Mouse (Mus musculus) midbrain, embryonic 16.5 days (tissue): ENCODE measurements around the gene H2al1d. TPM values are rescaled to one million over a fixed set of nuclear protein-coding genes. Genes with fewer than 3 reads are reported as not detected.

Experiments
- ATAC-seq: fragments of 200-750 bp; cut with Nextera tagmentation; 2 replicates; pipeline ENCODE4 v1.8.0; 2017; ENCODE audit warnings: moderate TSS enrichment
- H3K27ac ChIP-seq: fragments of 300-500 bp; sonication (generic); 2 replicates; pipeline ENCODE4 v1.5.1; 2014; ENCODE audit warnings: mild to moderate bottlenecking, low read length, mixed read lengths
- H3K27me3 ChIP-seq: fragments of 300-500 bp; sonication (generic); 2 replicates; pipeline ENCODE4 v1.6.1; 2014; ENCODE audit warnings: low read depth, low read length, mixed read lengths; ENCODE audit not compliant: control insufficient read depth, insufficient read depth
- H3K36me3 ChIP-seq: fragments of 300-500 bp; sonication (generic); 2 replicates; pipeline ENCODE4 v1.6.1; 2014; ENCODE audit warnings: mild to moderate bottlenecking, low read length, moderate library complexity, mixed read lengths; ENCODE audit not compliant: control insufficient read depth, insufficient read depth
- H3K4me1 ChIP-seq: fragments of 300-500 bp; sonication (generic); 2 replicates; pipeline ENCODE4 v1.6.1; 2014; ENCODE audit warnings: mild to moderate bottlenecking, low read length, mixed read lengths; ENCODE audit not compliant: control insufficient read depth, insufficient read depth
- H3K4me2 ChIP-seq: fragments of 300-500 bp; sonication (generic); 2 replicates; pipeline ENCODE4 v1.6.1; 2014; ENCODE audit warnings: mild to moderate bottlenecking, low read length, mixed read lengths
- H3K4me3 ChIP-seq: fragments of 300-500 bp; sonication (generic); 2 replicates; pipeline ENCODE4 v1.5.1; 2014; ENCODE audit warnings: low read depth, mild to moderate bottlenecking, low read length, moderate library complexity, mixed read lengths
- H3K9ac ChIP-seq: fragments of 300-500 bp; sonication (generic); 2 replicates; pipeline ENCODE4 v1.6.1; 2014; ENCODE audit warnings: low read depth, low read length, mixed read lengths
- H3K9me3 ChIP-seq: fragments of 300-500 bp; sonication (generic); replicated peaks from 2 replicates; pipeline ENCODE4 v1.6.1; 2014; ENCODE audit warnings: mild to moderate bottlenecking, low read length, mixed read lengths; ENCODE audit not compliant: control insufficient read depth, poor library complexity, severe bottlenecking
- WGBS: fragments of 180-500 bp; shearing (Covaris S2); extraction: QIAGEN DNeasy Blood & Tissue Kit; methylation state at CpG from one replicate; pipeline ENCODE4 v1.1.7; 2014; 5-methylcytosine and 5-hydroxymethylcytosine counted together
- polyA plus RNA-seq: library from polyadenylated mRNA; unstranded; fragments of >200 nt; fragmentation: Nextera tagmentation; extraction: Ambion mirVana; gene quantifications from 2 replicates; pipeline ENCODE4 v1.2.1, GENCODE M21; 2015

Gene H2al1d
- polyA plus RNA-seq, 1 experiment from 2014 or later, result not detected

- Histone ChIP-seq H3K27ac (no peak overlapping the region; the same call in 1 of the 2 replicates), H3K9ac (no peak overlapping the region), H3K4me1 (no peaks in the 10 kb centered on the region), H3K9me3 (no peaks in the 10 kb centered on the region), H3K36me3 (no peaks in the 10 kb centered on the region), H3K27me3 (no peaks in the 10 kb centered on the region), H3K4me2 (no peak overlapping the region), H3K4me3 (no peak overlapping the region)
- ATAC-seq, result no peak
- WGBS, result 52% methylated on average over 9 of the region's 9 CpGs
These were observed 37.1 kb downstream of the H2al1d start for GRCm38 (mm10) chrX:11345762-11346161.

- H3K4me1 ChIP-seq, result no peaks in the 10 kb centered on the region
- WGBS, result 91% methylated on average over 3 of the region's 3 CpGs
- ATAC-seq, result no peak
- H3K27ac ChIP-seq, result no peak overlapping the region
- no peak overlapping the region for H3K4me2 ChIP-seq
- H3K9ac ChIP-seq, result no peak overlapping the region
- H3K27me3 ChIP-seq, result no peaks in the 10 kb centered on the region
- H3K4me3 ChIP-seq, result no peak overlapping the region
- no peaks in the 10 kb centered on the region for H3K36me3 ChIP-seq
- no peaks in the 10 kb centered on the region for H3K9me3 ChIP-seq
These were observed 38.1 kb downstream of the H2al1d start for GRCm38 (mm10) chrX:11346756-11347155.

Other genes starting within 250 kb of the H2al1d start
- not detected in 2 replicates for gene H2al1a, start 9.6 kb upstream of the H2al1d start, polyA plus RNA-seq
- not detected in 2 replicates for gene H2al1b, start 6.4 kb upstream of the H2al1d start, polyA plus RNA-seq
- not detected in 2 replicates for gene H2al1c, start 3.2 kb upstream of the H2al1d start, polyA plus RNA-seq
- gene H2al1e, start 3.1 kb downstream of the H2al1d start, polyA plus RNA-seq, result not detected in 2 replicates
- gene H2al1f, start 6.3 kb downstream of the H2al1d start, polyA plus RNA-seq, result not detected in 2 replicates
- gene H2al1g, start 9.4 kb downstream of the H2al1d start, polyA plus RNA-seq, result not detected in 2 replicates
- not detected in 2 replicates for gene H2al1h, start 12.7 kb downstream of the H2al1d start, polyA plus RNA-seq
- gene H2al1i, start 15.8 kb downstream of the H2al1d start, polyA plus RNA-seq, result not detected in 2 replicates
- not detected in 2 replicates for gene H2al1j, start 19.0 kb downstream of the H2al1d start, polyA plus RNA-seq